Mouse (Mus musculus) hindbrain, postnatal 0 days (tissue): ENCODE measurements around the gene Dmgdh. TPM values are rescaled to one million over a fixed set of nuclear protein-coding genes. Genes with fewer than 3 reads are reported as not detected.

Experiments
- ATAC-seq: fragments of 200-750 bp; cut with Nextera tagmentation; 2 replicates; pipeline ENCODE4 v1.8.0; 2017; ENCODE audit warnings: mild to moderate bottlenecking, moderate TSS enrichment, moderate library complexity
- DNase-seq: peaks from one replicate; pipeline ENCODE4 v3.0.0-alpha.2; 2015; ENCODE audit warnings: low spot score
- H3K27ac ChIP-seq: fragments of 300-500 bp; sonication (generic); 2 replicates; pipeline ENCODE4 v1.5.1; 2014; ENCODE audit warnings: mild to moderate bottlenecking
- H3K27me3 ChIP-seq: fragments of 300-500 bp; sonication (generic); 2 replicates; pipeline ENCODE4 v1.6.1; 2014; ENCODE audit warnings: low read length, mixed read lengths; ENCODE audit not compliant: insufficient read depth
- H3K36me3 ChIP-seq: fragments of 300-500 bp; sonication (generic); 2 replicates; pipeline ENCODE4 v1.6.1; 2014; ENCODE audit warnings: low read length, mixed read lengths; ENCODE audit not compliant: insufficient read depth
- H3K4me1 ChIP-seq: fragments of 300-500 bp; sonication (generic); 2 replicates; pipeline ENCODE4 v1.6.1; 2014; ENCODE audit warnings: antibody characterized with exemption, low read length, mixed read lengths; ENCODE audit not compliant: insufficient read depth
- H3K4me2 ChIP-seq: fragments of 300-500 bp; sonication (generic); 2 replicates; pipeline ENCODE4 v1.6.1; 2014; ENCODE audit warnings: low read depth, mild to moderate bottlenecking, low read length, moderate library complexity, mixed read lengths
- H3K4me3 ChIP-seq: fragments of 300-500 bp; sonication (generic); 2 replicates; pipeline ENCODE4 v1.5.1; 2014; ENCODE audit warnings: low read length
- H3K9ac ChIP-seq: fragments of 300-500 bp; sonication (generic); replicated peaks from 2 replicates; pipeline ENCODE4 v1.6.1; 2014; ENCODE audit warnings: mild to moderate bottlenecking, low read length, moderate library complexity, mixed read lengths
- H3K9me3 ChIP-seq: fragments of 300-500 bp; sonication (generic); 2 replicates; pipeline ENCODE4 v1.6.1; 2016; ENCODE audit warnings: low read length, mixed read lengths
- CTCF ChIP-seq: IDR thresholded peaks from 2 replicates; pipeline ENCODE4 v1.5.1; 2016; ENCODE audit warnings: antibody characterized with exemption, control low read depth, low read depth
- WGBS: fragments of 180-500 bp; shearing (Covaris S2); extraction: QIAGEN DNeasy Blood & Tissue Kit; methylation state at CpG from one replicate; pipeline ENCODE4 v1.1.7; 2014; 5-methylcytosine and 5-hydroxymethylcytosine counted together
- polyA plus RNA-seq: library from polyadenylated mRNA; unstranded; fragments of >200 nt; fragmentation: Nextera tagmentation; extraction: Ambion mirVana; gene quantifications from 2 replicates; pipeline ENCODE4 v1.2.1, GENCODE M21; 2015
- total RNA-seq: library from RNA; depleted of rRNA; stranded (reverse); fragments of >200 nt; gene quantifications from 2 replicates; pipeline ENCODE4 v1.2.3, GENCODE M21; 2014

Dmgdh gene
- total and polyA plus RNA-seq, 2 experiments from 2014 or later = 0.21 to 0.28 TPM

DNA sequence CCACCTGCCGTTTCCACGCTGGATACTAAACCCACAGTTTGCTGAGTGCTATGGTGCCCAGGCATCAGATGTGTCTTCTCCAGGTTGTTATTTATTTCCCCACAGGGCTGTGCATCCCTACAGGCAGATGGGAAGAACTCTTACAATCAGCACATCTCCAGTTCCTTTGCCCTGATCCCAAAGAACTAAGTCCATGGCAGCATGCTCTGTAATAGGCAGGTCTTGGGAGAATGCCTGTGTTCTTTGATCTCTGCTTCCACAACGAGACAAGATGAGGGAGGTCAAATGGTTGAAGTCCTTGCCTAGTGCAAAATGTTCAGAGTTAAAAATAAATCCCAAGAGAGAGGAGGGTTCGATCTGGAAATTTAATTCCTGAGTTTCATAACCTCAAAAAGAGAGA lies 34.6 kb upstream of the Dmgdh start:
- Histone ChIP-seq H3K9me3 (no peaks in the 10 kb centered on the region), H3K27me3 (no peaks in the 10 kb centered on the region), H3K36me3 (no peaks in the 10 kb centered on the region), H3K27ac (no peak overlapping the region), H3K4me3 (no peak overlapping the region), H3K4me2 (no peak overlapping the region), H3K4me1 (0 out of 2 replicates have a peak, but pooled peaks cover 4% of the 10 kb centered on the region), H3K9ac (no peak overlapping the region)
- no peak for DNase-seq
- no peak for ATAC-seq
- 64% methylated on average over 4 of the region's 4 CpGs for WGBS
- no peak for TF ChIP-seq CTCF

DNA sequence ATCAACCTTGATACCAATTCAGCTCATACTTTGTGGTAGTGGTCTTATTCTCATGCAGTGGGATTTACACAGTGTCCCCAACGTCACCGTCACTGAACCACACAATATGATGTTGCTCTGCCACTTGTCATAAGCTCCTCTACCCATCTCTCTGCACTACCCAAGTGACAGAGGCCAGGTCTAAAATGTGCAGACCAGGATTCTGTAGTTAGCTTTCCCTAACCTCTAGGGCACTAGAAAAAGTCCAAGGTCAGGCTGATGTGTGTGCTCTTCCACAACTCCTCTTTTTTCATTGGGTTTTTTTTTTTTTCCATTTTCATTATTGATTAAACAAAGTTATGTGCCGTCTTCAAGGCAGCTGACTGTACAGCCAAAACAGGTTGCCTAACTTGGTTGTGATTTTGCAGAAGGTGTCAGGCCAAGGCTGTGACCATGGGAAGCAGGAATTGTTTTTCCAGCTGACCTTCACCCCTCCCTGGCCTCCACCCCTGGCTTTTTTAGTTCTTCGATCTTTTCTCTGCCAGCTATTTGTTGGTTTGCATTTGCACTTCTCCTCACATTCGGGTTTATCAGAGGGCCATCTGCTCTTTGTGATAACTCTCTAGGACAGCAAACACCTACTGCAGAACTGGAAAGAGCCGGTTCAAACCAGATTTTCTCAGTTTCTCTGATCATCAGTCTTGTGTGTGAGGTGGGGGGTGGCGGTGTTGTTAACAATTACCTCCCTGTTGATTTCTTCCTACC lies 25.7 kb upstream of the Dmgdh start:
- H3K27me3 ChIP-seq = no peaks in the 10 kb centered on the region
- no peak for ATAC-seq
- no peaks in the 10 kb centered on the region for H3K9me3 ChIP-seq
- no peak for TF ChIP-seq CTCF
- no peak overlapping the region for H3K4me3 ChIP-seq
- H3K36me3 ChIP-seq = no peaks in the 10 kb centered on the region
- H3K27ac ChIP-seq = no peak overlapping the region
- no peaks in the 10 kb centered on the region for H3K4me1 ChIP-seq
- H3K9ac ChIP-seq = no peak overlapping the region
- no peak overlapping the region for H3K4me2 ChIP-seq
- WGBS = 84% methylated on average over 7 of the region's 7 CpGs
- DNase-seq = no peak

DNA sequence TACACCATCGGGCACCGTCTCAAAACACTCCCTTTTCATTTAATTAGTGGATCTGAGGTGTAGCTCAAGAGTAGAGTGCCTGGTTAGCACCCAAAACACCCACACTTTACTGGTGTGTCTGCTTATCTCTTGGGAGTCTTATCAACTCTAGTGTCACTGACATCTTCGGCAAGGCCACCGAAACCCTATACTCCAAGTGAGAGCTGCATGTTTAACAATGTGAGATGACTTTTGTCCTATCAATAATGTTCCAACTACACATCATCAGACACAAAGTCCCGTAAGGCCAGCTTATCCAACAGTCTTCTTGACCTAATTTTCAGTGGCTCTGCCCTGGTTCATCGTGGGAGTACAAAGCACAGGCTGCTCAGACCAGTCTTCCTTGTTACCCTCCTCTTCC lies 20.9 kb upstream of the Dmgdh start:
- Histone ChIP-seq H3K27ac (no peak overlapping the region), H3K27me3 (no peaks in the 10 kb centered on the region), H3K36me3 (no peaks in the 10 kb centered on the region), H3K9me3 (no peaks in the 10 kb centered on the region), H3K4me2 (no peak overlapping the region), H3K9ac (no peak overlapping the region), H3K4me3 (no peak overlapping the region), H3K4me1 (no peaks in the 10 kb centered on the region)
- WGBS = 93% methylated on average over 6 of the region's 6 CpGs
- no peak for ATAC-seq
- no peak for DNase-seq
- no peak for TF ChIP-seq CTCF

GRCm38 (mm10) chr13:93657941-93658340 lies 16.3 kb upstream of the Dmgdh start:
- Histone ChIP-seq H3K4me1 (no peaks in the 10 kb centered on the region), H3K27me3 (no peaks in the 10 kb centered on the region), H3K4me3 (no peak overlapping the region), H3K27ac (no peak overlapping the region), H3K9me3 (no peaks in the 10 kb centered on the region), H3K9ac (no peak overlapping the region), H3K4me2 (no peak overlapping the region), H3K36me3 (no peaks in the 10 kb centered on the region)
- DNase-seq (no peak), ATAC-seq (peak; percentile 70)
- 63% methylated on average over 5 of the region's 5 CpGs for WGBS
- no peak for TF ChIP-seq CTCF

DNA sequence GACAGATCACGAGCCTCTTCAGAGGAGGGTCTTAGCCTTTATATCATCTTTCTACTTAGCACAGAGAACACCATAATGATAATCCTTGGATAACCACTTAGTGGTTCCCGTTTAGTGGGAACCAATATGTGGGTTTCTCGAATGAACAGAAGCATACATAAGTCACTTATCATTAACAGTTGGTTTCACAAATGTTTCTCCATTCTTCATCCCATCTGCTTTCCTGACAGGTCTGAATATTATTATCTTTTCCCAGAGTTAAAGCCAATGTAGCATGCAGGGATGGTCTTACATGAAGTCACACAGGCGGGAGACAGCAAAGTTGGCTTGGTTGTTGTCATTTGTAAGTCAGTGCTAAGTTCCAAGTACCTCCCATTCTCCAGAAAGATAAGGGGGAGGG lies 6.6 kb upstream of the Dmgdh start:
- Histone ChIP-seq H3K4me1 (no peaks in the 10 kb centered on the region), H3K4me3 (no peak overlapping the region), H3K27ac (no peak overlapping the region), H3K9me3 (no peaks in the 10 kb centered on the region), H3K36me3 (no peaks in the 10 kb centered on the region), H3K4me2 (no peak overlapping the region), H3K27me3 (no peaks in the 10 kb centered on the region), H3K9ac (no peak overlapping the region)
- TF ChIP-seq CTCF = no peak
- 82% methylated on average over 4 of the region's 4 CpGs for WGBS
- no peak for DNase-seq
- no peak for ATAC-seq

DNA sequence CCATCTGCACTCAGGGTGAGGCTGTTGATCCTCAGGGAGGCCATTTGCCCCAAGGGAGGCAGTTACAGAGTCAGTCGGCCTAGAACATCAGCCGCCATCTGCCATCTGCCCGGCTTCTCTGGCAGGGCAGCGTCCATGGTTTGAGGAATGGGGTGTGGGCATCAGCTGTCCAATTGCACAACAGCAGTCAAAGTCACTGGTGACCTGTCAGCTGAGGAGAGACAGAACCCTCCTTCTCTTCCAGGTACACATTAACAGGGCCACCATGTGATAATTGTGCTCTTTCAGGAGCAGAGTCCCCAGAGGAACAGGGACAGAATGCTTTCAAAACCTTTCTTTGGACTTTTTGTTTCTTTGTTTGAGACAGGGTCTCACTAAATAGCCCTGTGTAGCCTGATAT lies 1.9 kb upstream of the Dmgdh start:
- H3K27me3 ChIP-seq = no peaks in the 10 kb centered on the region
- H3K9ac ChIP-seq = no peak overlapping the region
- DNase-seq (no peak), ATAC-seq (no peak)
- H3K4me1 ChIP-seq = no peaks in the 10 kb centered on the region
- no peaks in the 10 kb centered on the region for H3K36me3 ChIP-seq
- no peak overlapping the region for H3K4me3 ChIP-seq
- no peak for TF ChIP-seq CTCF
- H3K9me3 ChIP-seq = no peaks in the 10 kb centered on the region
- no peak overlapping the region for H3K27ac ChIP-seq
- 75% methylated on average over 4 of the region's 4 CpGs for WGBS
- H3K4me2 ChIP-seq = no peak overlapping the region

DNA sequence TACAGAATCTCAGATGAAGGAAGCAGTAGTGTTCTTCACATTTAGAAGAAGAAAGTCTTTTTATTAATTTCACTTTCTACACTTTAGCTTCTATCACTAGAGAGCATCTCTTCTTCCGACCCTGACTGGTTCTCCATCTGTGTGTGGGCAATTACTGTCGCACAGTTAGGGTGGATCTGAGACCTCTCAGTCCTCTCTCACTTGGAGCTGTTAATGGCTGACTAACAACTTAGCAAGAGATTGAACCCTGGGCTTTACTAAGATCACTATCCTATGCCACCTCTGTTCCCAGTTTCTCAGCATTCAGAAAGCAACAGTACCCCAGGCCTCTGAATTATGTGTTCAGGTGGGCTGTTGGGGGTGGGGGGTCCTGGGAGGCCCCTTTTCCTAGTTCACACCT lies 937 bp upstream of the Dmgdh start:
- H3K27ac ChIP-seq = no peak overlapping the region
- no peak overlapping the region for H3K9ac ChIP-seq
- no peak for DNase-seq
- TF ChIP-seq CTCF = no peak
- no peak overlapping the region for H3K4me2 ChIP-seq
- H3K4me1 ChIP-seq = no peaks in the 10 kb centered on the region
- ATAC-seq = no peak
- no peaks in the 10 kb centered on the region for H3K9me3 ChIP-seq
- no peaks in the 10 kb centered on the region for H3K36me3 ChIP-seq
- 74% methylated on average over 2 of the region's 2 CpGs for WGBS
- no peaks in the 10 kb centered on the region for H3K27me3 ChIP-seq
- no peak overlapping the region for H3K4me3 ChIP-seq
